Mouse (Mus musculus) heart, adult 8-10 months (tissue): ENCODE results near the gene S100z. TPM values are rescaled to one million over a fixed set of nuclear protein-coding genes. Genes with fewer than 3 reads are reported as not detected.

Source experiments
- DNase-seq: peaks from one replicate; pipeline ENCODE4 v3.0.0; 2022; ENCODE audit warnings: low spot score
- total RNA-seq, 4 experiments: library from RNA; stranded (reverse); gene quantifications; 2 replicates each; pipeline ENCODE4 v1.2.4; 2022

S100z gene
- total RNA-seq, 4 experiments from 2014 or later = not detected

GRCm38 (mm10) chr13:95444824-95445223 is 33.7 kb downstream of the S100z start, which contains the start of gene Crhbp:
Gene Crhbp, minus strand, starts transcription at chr13:95444924.
- DNase-seq = no peak

- no peak for DNase-seq
These were observed 34.2 kb downstream of the S100z start for GRCm38 (mm10) chr13:95444291-95444690.

- DNase-seq = no peak
These were observed 34.9 kb downstream of the S100z start for GRCm38 (mm10) chr13:95443376-95444233.

- no peak for DNase-seq
These were observed 35.6 kb downstream of the S100z start for GRCm38 (mm10) chr13:95442901-95443300.

GRCm38 (mm10) chr13:95439569-95439968 is 39.0 kb downstream of the S100z start:
- no peak for DNase-seq

- no peak for DNase-seq
These were observed 46.8 kb downstream of the S100z start for GRCm38 (mm10) chr13:95431760-95432159.

GRCm38 (mm10) chr13:95427499-95427898 is 51.0 kb downstream of the S100z start:
- DNase-seq = no peak

Other genes with a start within 250 kb of the S100z start
- gene Pde8b, start 228.4 kb downstream of the S100z start, total RNA-seq = 1 to 10 TPM; 2.5 to 5.2 (median 3.2) TPM
- gene Zbed3, start 155.1 kb downstream of the S100z start, total RNA-seq = 10 to 100 TPM; 11.7 to 16.0 (median 14.4) TPM
- 10 to 100 TPM; 21.2 to 26.1 (median 23.6) TPM for gene Aggf1, start 103.4 kb downstream of the S100z start, total RNA-seq
- not detected for gene Crhbp, start 33.8 kb downstream of the S100z start, total RNA-seq
- under 1 TPM; 0.31 to 0.72 (median 0.66) TPM for gene F2rl1, start 46.5 kb upstream of the S100z start, total RNA-seq
- 10 to 100 TPM; 19.6 to 24.5 (median 21.5) TPM for gene F2r, start 139.8 kb upstream of the S100z start, total RNA-seq
- under 1 TPM in 2 of 4 experiments, not detected in 2; 0.19 to 0.32 TPM for gene F2rl2, start 218.1 kb upstream of the S100z start, total RNA-seq